In genomic region chr19:16773237-16774016, GRCm38 (mm10) we compare ENCODE assay signal across 12 mouse cellular contexts. TPM values are rescaled to one million over a fixed set of nuclear protein-coding genes. Genes with fewer than 3 reads are reported as not detected.
DNase-seq lines count a peak whose midpoint lies in the region; ATAC-seq lines count a peak whose summit lies in the region.
"Had no signal": no experiment of that assay in that cellular context is flagged by ENCODE, and none has a peak within 500 bp of the region (broad histone marks: within the 10 kb centered on the region; RNA-seq: fewer than 3 reads in every experiment).

No protein-coding gene starts in this region.

- peaks cover 3% of the 10 kb centered on the region; the same call in 1 of the 2 replicates for H3K4me1 ChIP-seq in heart, embryonic 12.5 days (replicated peaks)
- H3K4me1 ChIP-seq in midbrain, embryonic 14.5 days (ENCODE audit: control insufficient read depth, insufficient read depth, low read length), result no peaks in the 10 kb centered on the region
- no peaks in the 10 kb centered on the region for H3K4me1 ChIP-seq in midbrain, embryonic 15.5 days
- no peaks in the 10 kb centered on the region for H3K4me1 ChIP-seq in hindbrain, embryonic 14.5 days (replicated peaks; ENCODE audit: control insufficient read depth, insufficient read depth, low read length)
- H3K4me1 ChIP-seq: heart, embryonic 10.5 days; neural tube, embryonic 12.5 days had no signal

- no peak for ATAC-seq in heart, embryonic 12.5 days (ENCODE audit: insufficient number of reproducible peaks, low FRiP score)
- no peak for ATAC-seq in midbrain, embryonic 14.5 days (ENCODE audit: low FRiP score, low TSS enrichment)
- ATAC-seq in midbrain, embryonic 15.5 days (replicated peaks), result no peak; the same call in 1 of the 2 replicates
- ATAC-seq in hematopoietic stem cell, adult 5-6 weeks (replicated peaks in 1 of 2; ENCODE audit: insufficient read depth in 1 of 2, low FRiP score in 2 of 2, low TSS enrichment in 1 of 2, low read depth in 1 of 2, poor library complexity in 2 of 2, severe bottlenecking in 2 of 2), result peak; percentile 51 to 53
- no peak for ATAC-seq in hindbrain, embryonic 14.5 days (ENCODE audit: low FRiP score)

- H3K9me3 ChIP-seq in heart, embryonic 12.5 days (replicated peaks), result no peaks in the 10 kb centered on the region
- no peaks in the 10 kb centered on the region for H3K9me3 ChIP-seq in midbrain, embryonic 14.5 days (ENCODE audit: control insufficient read depth, low read length)
- no peaks in the 10 kb centered on the region for H3K9me3 ChIP-seq in midbrain, embryonic 15.5 days
- H3K9me3 ChIP-seq in hindbrain, embryonic 14.5 days (ENCODE audit: control insufficient read depth, low read length), result no peaks in the 10 kb centered on the region
- H3K9me3 ChIP-seq: G1E; heart, embryonic 10.5 days; neural tube, embryonic 12.5 days had no signal

- peak overlapping the region; percentile 39 for H3K4me2 ChIP-seq in heart, embryonic 12.5 days
- H3K4me2 ChIP-seq in midbrain, embryonic 14.5 days (ENCODE audit: low read length), result no peak overlapping the region
- H3K4me2 ChIP-seq in midbrain, embryonic 15.5 days, result no peak overlapping the region
- H3K4me2 ChIP-seq in hindbrain, embryonic 14.5 days (replicated peaks), result no peak overlapping the region
- H3K4me2 ChIP-seq: neural tube, embryonic 12.5 days had no signal

- no peak overlapping the region for H3K27ac ChIP-seq in heart, embryonic 12.5 days (ENCODE audit: poor library complexity, severe bottlenecking)
- H3K27ac ChIP-seq in midbrain, embryonic 14.5 days (replicated peaks; ENCODE audit: low read depth, low read length), result no peak overlapping the region
- H3K27ac ChIP-seq in midbrain, embryonic 15.5 days, result no peak overlapping the region
- no peak overlapping the region for H3K27ac ChIP-seq in hindbrain, embryonic 14.5 days
- H3K27ac ChIP-seq: heart, embryonic 10.5 days; neural tube, embryonic 12.5 days had no signal

- H3K36me3 ChIP-seq in heart, embryonic 12.5 days, result no peaks in the 10 kb centered on the region
- H3K36me3 ChIP-seq in midbrain, embryonic 14.5 days (ENCODE audit: control insufficient read depth, insufficient read depth, low read length), result no peaks in the 10 kb centered on the region
- no peaks in the 10 kb centered on the region for H3K36me3 ChIP-seq in midbrain, embryonic 15.5 days (replicated peaks)
- H3K36me3 ChIP-seq in hindbrain, embryonic 14.5 days (replicated peaks; ENCODE audit: control insufficient read depth, insufficient read depth), result no peaks in the 10 kb centered on the region
- H3K36me3 ChIP-seq: heart, embryonic 10.5 days; neural tube, embryonic 12.5 days had no signal

- no peak overlapping the region for H3K9ac ChIP-seq in heart, embryonic 12.5 days
- H3K9ac ChIP-seq in midbrain, embryonic 14.5 days (replicated peaks; ENCODE audit: low read length), result no peak overlapping the region
- H3K9ac ChIP-seq in midbrain, embryonic 15.5 days, result no peak overlapping the region
- no peak overlapping the region for H3K9ac ChIP-seq in hindbrain, embryonic 14.5 days
- H3K9ac ChIP-seq: neural tube, embryonic 12.5 days had no signal

- DNase-seq in heart, adult 9 months (ENCODE audit: low spot score in 2 of 2), result no peak
- peak; percentile 44 for DNase-seq in midbrain, embryonic 14.5 days
- peak; percentile 57 for DNase-seq in thymus, postnatal 0 days (ENCODE audit: low spot score)
- DNase-seq in adrenal gland, postnatal 14 days, result no peak
- DNase-seq in hindbrain, embryonic 14.5 days (ENCODE audit: low spot score), result no peak
- DNase-seq: cerebellum, adult 9-10 months had no signal

- 57% methylated on average over 11 of the region's 11 CpGs for WGBS in heart, embryonic 12.5 days
- 75% methylated on average over 11 of the region's 11 CpGs for WGBS in midbrain, embryonic 14.5 days
- 68% methylated on average over 11 of the region's 11 CpGs for WGBS in midbrain, embryonic 15.5 days
- 76% methylated on average over 11 of the region's 11 CpGs for WGBS in hindbrain, embryonic 14.5 days

- H3K4me3 ChIP-seq in heart, embryonic 12.5 days, result no peak overlapping the region
- no peak overlapping the region for H3K4me3 ChIP-seq in midbrain, embryonic 14.5 days (replicated peaks; ENCODE audit: low read depth, low read length)
- H3K4me3 ChIP-seq in midbrain, embryonic 15.5 days, result no peak overlapping the region
- no peak overlapping the region for H3K4me3 ChIP-seq in hindbrain, embryonic 14.5 days (replicated peaks; ENCODE audit: low read length)
- H3K4me3 ChIP-seq: heart, embryonic 10.5 days; neural tube, embryonic 12.5 days had no signal

- H3K27me3 ChIP-seq in heart, embryonic 12.5 days (replicated peaks), result no peaks in the 10 kb centered on the region
- no peaks in the 10 kb centered on the region for H3K27me3 ChIP-seq in midbrain, embryonic 14.5 days (ENCODE audit: control insufficient read depth, insufficient read depth, low read length)
- H3K27me3 ChIP-seq in midbrain, embryonic 15.5 days (replicated peaks), result no peaks in the 10 kb centered on the region
- H3K27me3 ChIP-seq in hindbrain, embryonic 14.5 days (ENCODE audit: control insufficient read depth, insufficient read depth, low read length), result no peaks in the 10 kb centered on the region

RNA-seq across cellular contexts. Expression of gene Vps13a, which starts 7.3 kb away (rescaled TPM):
- 8.5 and 8.7 TPM in 2 replicates for polyA plus RNA-seq in heart, embryonic 12.5 days (2016; fragmentation: Nextera tagmentation; extraction: Ambion mirVana)
- polyA plus RNA-seq in midbrain, embryonic 14.5 days (2014; fragmentation: Nextera tagmentation; extraction: Ambion mirVana), result 8.6 and 11.7 TPM in 2 replicates
- 8.6 and 11.0 TPM in 2 replicates for polyA plus RNA-seq in midbrain, embryonic 15.5 days (2015; fragmentation: Nextera tagmentation; extraction: Ambion mirVana)
- 115 and 123 TPM in 2 replicates for total RNA-seq in hematopoietic stem cell, adult 5-6 weeks (2017)
- 16.4 and 17.9 TPM in 2 replicates for polyA plus RNA-seq in thymus, postnatal 0 days (2015; fragmentation: Nextera tagmentation; extraction: Ambion mirVana)
- total RNA-seq in adrenal gland, postnatal 14 days (2021), result 39.8 and 40.3 TPM in 2 replicates
- polyA plus RNA-seq in hindbrain, embryonic 14.5 days (2014; fragmentation: Nextera tagmentation; extraction: Ambion mirVana), result 10.0 and 10.1 TPM in 2 replicates

Comparison
In these comparisons a context has a peak if more than half of its experiments do, and no peak if none do; other contexts are left out.
1. ATAC-seq: peak in hematopoietic stem cell, adult 5-6 weeks (2 of 2); none in heart, embryonic 12.5 days (single experiment), midbrain, embryonic 14.5 days (single experiment), midbrain, embryonic 15.5 days (single experiment) and hindbrain, embryonic 14.5 days (single experiment).
2. DNase-seq: peak in midbrain, embryonic 14.5 days (single experiment) and thymus, postnatal 0 days (single experiment); none in heart, adult 9 months (0 of 2), adrenal gland, postnatal 14 days (single experiment) and hindbrain, embryonic 14.5 days (single experiment).